Mouse (Mus musculus) C2C12 (cell line): Measurements from ENCODE around the gene Helz2. TPM values are rescaled to one million over a fixed set of nuclear protein-coding genes. Genes with fewer than 3 reads are reported as not detected.
"Not testable (repeated sequence)": the region's sequence is repeated elsewhere in the genome, so short reads cannot be mapped to it uniquely, and the experiment has no call there.

Experiments
- H3K27me3 ChIP-seq: one replicate; pipeline ENCODE4 v1.6.1; 2011; ENCODE audit not compliant: control insufficient read depth, insufficient read depth, insufficient read length
- H3K36me3 ChIP-seq: one replicate; pipeline ENCODE4 v1.6.1; 2011; ENCODE audit not compliant: control insufficient read depth, insufficient read depth
- H3K4me3 ChIP-seq: one replicate; pipeline ENCODE4 v1.5.1; 2011; ENCODE audit warnings: mild to moderate bottlenecking, control low read depth; ENCODE audit not compliant: poor library complexity, insufficient read depth, severe bottlenecking
- H3K79me2 ChIP-seq: one replicate; pipeline ENCODE4 v1.6.1; 2011; ENCODE audit not compliant: control insufficient read depth, insufficient read depth
- H3K79me3 ChIP-seq: one replicate; pipeline ENCODE4 v1.6.1; 2011; ENCODE audit warnings: low read depth, control low read depth
- H3ac ChIP-seq: one replicate; pipeline ENCODE3; 2011; ENCODE audit warnings: low read depth; ENCODE audit not compliant: control insufficient read depth, insufficient read length
- CEBPB ChIP-seq: IDR thresholded peaks from one replicate; pipeline ENCODE4 v1.6.1; 2011; ENCODE audit warnings: low read depth, mild to moderate bottlenecking, control low read depth, moderate library complexity
- CTCF ChIP-seq: IDR thresholded peaks from one replicate; pipeline ENCODE4 v1.5.1; 2011; ENCODE audit not compliant: control insufficient read depth, insufficient read depth, insufficient read length
- FOSL1 ChIP-seq: IDR thresholded peaks from one replicate; pipeline ENCODE4 v1.8.0; 2011; ENCODE audit warnings: mild to moderate bottlenecking, low read length; ENCODE audit not compliant: poor library complexity, insufficient read depth, severe bottlenecking
- MAX ChIP-seq: IDR thresholded peaks from one replicate; pipeline ENCODE4 v1.6.1; 2011; ENCODE audit warnings: mild to moderate bottlenecking, control low read depth
- MYOD1 ChIP-seq: IDR thresholded peaks from one replicate; pipeline ENCODE4 v1.6.1; 2011; ENCODE audit warnings: low read depth; ENCODE audit not compliant: control insufficient read depth, insufficient read length
- MYOG ChIP-seq: IDR thresholded peaks from one replicate; pipeline ENCODE4 v1.6.1; 2011; ENCODE audit not compliant: control insufficient read depth, insufficient read length; ENCODE audit errors: extremely low read depth
- USF1 ChIP-seq: IDR thresholded peaks from one replicate; pipeline ENCODE4 v1.6.1; 2011; ENCODE audit warnings: low read depth, mild to moderate bottlenecking, control low read depth, moderate library complexity
- polyA plus RNA-seq: library from polyadenylated mRNA; unstranded; fragments of >200 nt; fragmentation: generic; extraction: Trizol; gene quantifications from one replicate; pipeline ENCODE4 v1.2.1, GENCODE M21; 2012; ENCODE audit warnings: missing spikeins

Helz2 gene
- polyA plus RNA-seq, 1 experiment, result 2.2 TPM

DNA sequence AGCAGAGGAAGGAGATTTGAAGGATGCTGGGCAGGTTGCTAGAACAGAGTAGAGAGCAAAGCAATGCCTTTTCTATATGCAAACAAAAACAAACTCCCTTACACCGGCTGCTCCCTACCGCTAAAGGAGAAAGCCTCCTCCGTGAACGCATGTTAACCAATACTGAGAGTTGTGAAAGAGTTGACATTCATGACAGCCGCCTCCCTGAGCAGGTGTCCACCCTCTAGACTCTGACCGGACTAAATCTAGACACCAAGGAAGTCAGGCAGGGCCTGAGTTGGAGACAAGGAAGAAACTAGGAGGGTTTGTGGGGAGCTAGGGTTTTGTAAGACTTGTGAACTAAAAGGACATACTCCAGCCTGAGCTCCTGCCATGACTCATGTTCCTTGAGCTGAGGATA is 38.9 kb downstream of the Helz2 start:
- Histone ChIP-seq H3K79me2 (no peaks in the 10 kb centered on the region), H3ac (no peak overlapping the region), H3K4me3 (no peak overlapping the region), H3K79me3 (no peaks in the 10 kb centered on the region), H3K27me3 (peaks cover 74% of the 10 kb centered on the region), H3K36me3 (no peaks in the 10 kb centered on the region)
- TF ChIP-seq CTCF (no peak), MYOG (no peak), MAX (no peak), USF1 (no peak), MYOD1 (no peak), FOSL1 (no peak), CEBPB (no peak)

- Histone ChIP-seq H3K79me2 (no peaks in the 10 kb centered on the region), H3K36me3 (no peaks in the 10 kb centered on the region), H3K4me3 (no peak within 1 kb of the TSS), H3K79me3 (no peaks in the 10 kb centered on the region), H3ac (no peak within 1 kb of the TSS), H3K27me3 (peaks cover 69% of the 10 kb centered on the region)
- TF ChIP-seq USF1 (no peak), MYOD1 (no peak), CEBPB (no peak)
Measured at GRCm38 (mm10) chr2:181202422-181202821, 39.4 kb downstream of the Helz2 start, which contains the start of gene Ptk6. Ptk6 (minus strand) TSS chr2:181202789.

DNA sequence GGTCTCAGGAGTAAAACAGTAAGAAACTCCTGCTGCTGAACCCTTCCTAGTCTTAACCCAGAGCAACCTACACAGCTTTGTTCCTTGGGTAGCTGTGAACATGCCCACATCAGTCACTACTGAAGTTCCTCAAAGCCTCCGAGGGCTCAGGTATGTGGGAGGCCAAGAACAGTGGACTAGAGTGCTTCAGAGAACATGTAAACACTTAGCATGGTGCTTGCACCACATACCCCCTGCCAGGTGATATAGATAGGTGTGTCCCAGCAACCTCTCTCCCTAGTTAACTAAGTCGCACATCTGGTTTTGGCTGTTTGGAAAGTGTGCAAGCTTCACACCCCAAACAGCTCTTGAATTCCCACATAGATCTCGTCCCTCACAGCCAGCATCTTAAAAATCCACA is 40.2 kb downstream of the Helz2 start:
- Histone ChIP-seq H3ac (no peak overlapping the region), H3K27me3 (peaks cover 61% of the 10 kb centered on the region), H3K79me3 (no peaks in the 10 kb centered on the region), H3K4me3 (no peak overlapping the region), H3K36me3 (no peaks in the 10 kb centered on the region), H3K79me2 (no peaks in the 10 kb centered on the region)
- TF ChIP-seq MYOG (no peak), MAX (no peak), USF1 (no peak), MYOD1 (no peak), CTCF (no peak), CEBPB (no peak), FOSL1 (no peak)

GRCm38 (mm10) chr2:181196628-181197300 is 45.1 kb downstream of the Helz2 start:
- Histone ChIP-seq H3K4me3 (no peak overlapping the region), H3K79me2 (no peaks in the 10 kb centered on the region), H3K36me3 (no peaks in the 10 kb centered on the region), H3K27me3 (peaks cover 44% of the 10 kb centered on the region), H3K79me3 (no peaks in the 10 kb centered on the region), H3ac (no peak overlapping the region)
- no peak for TF ChIP-seq CEBPB
- no peak for TF ChIP-seq FOSL1
- no peak for TF ChIP-seq MYOD1
- TF ChIP-seq MAX, result no peak
- TF ChIP-seq USF1, result no peak
- TF ChIP-seq CTCF, result no peak
- TF ChIP-seq MYOG, result no peak

DNA sequence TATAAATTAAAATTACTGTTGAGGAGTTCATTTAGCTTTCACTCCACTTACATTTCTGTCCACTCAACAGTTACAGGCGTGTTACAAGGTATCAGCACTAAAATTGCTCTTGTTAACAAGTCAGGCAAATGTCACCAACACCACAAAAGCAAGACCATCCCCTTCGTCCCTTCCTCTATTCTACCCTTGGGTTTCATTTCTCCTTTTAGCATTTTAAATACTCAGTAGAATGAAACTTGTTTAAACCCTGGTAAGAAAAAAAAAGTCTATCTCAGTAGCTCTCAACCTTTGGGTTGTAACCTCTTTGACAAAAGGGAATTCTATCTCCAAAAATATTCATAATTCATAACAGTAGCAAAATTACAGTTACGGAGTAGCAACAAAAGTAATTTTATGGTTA is 48.8 kb downstream of the Helz2 start:
- H3K79me2 ChIP-seq, result peaks cover 5% of the 10 kb centered on the region
- no peak overlapping the region for H3ac ChIP-seq
- no peaks in the 10 kb centered on the region for H3K79me3 ChIP-seq
- no peak for TF ChIP-seq USF1
- no peak for TF ChIP-seq FOSL1
- no peak for TF ChIP-seq MYOG
- TF ChIP-seq MYOD1, result no peak
- TF ChIP-seq CEBPB, result no peak
- no peak for TF ChIP-seq CTCF
- no peak for TF ChIP-seq MAX
- peaks cover 16% of the 10 kb centered on the region for H3K27me3 ChIP-seq
- no peak overlapping the region for H3K4me3 ChIP-seq
- H3K36me3 ChIP-seq, result peaks cover 15% of the 10 kb centered on the region

DNA sequence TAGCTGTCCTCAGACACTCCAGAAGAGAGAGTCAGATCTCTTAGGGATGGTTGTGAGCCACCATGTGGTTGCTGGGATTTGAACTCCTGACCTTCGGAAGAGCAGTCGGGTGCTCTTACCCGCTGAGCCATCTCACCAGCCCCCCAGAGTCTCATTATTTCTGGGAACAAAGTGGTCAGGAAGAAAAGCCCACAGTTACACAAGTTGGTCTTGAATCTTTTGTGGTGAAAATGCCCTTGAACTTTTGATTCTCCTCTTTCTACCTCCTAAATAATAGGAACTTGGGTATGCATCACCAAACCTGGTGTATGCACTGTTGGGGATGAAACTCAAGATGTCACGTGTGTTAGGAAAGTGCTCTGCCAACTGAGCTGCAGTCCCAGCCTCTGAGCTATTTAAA is 49.9 kb downstream of the Helz2 start:
- no peak for TF ChIP-seq USF1
- no peak for TF ChIP-seq MAX
- TF ChIP-seq CEBPB, result no peak
- no peak for TF ChIP-seq MYOG
- no peak for TF ChIP-seq FOSL1
- TF ChIP-seq MYOD1, result no peak
- TF ChIP-seq CTCF, result no peak
- peaks cover 14% of the 10 kb centered on the region for H3K27me3 ChIP-seq
- H3K36me3 ChIP-seq, result peaks cover 15% of the 10 kb centered on the region
- no peak overlapping the region for H3K4me3 ChIP-seq
- no peak overlapping the region for H3ac ChIP-seq
- peaks cover 5% of the 10 kb centered on the region for H3K79me2 ChIP-seq
- H3K79me3 ChIP-seq, result no peaks in the 10 kb centered on the region

DNA sequence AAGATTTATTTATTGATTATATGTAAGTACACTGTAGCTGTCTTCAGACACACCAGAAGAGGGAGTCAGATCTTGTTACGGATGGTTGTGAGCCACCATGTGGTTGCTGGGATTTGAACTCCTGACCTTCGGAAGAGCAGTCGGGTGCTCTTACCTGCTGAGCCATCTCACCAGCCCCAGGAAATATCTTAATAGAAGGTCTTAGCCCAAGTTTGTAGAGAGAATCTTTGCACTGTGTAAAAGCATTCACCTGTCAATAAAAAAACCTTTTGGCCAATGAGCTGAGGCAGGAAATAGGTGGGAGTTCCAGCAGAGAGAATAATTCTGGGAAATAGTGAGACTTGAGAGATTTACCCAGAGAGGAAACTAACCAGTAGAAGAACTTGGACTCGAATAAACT is 50.4 kb downstream of the Helz2 start:
- H3K79me3 ChIP-seq, H3K79me2 ChIP-seq, H3K4me3 ChIP-seq, H3ac ChIP-seq: not testable (repeated sequence)
- H3K36me3 ChIP-seq, result peaks cover 15% of the 10 kb centered on the region
- H3K27me3 ChIP-seq, result peaks cover 12% of the 10 kb centered on the region
